ENCODE assay signal across 10 mouse cellular contexts in genomic region chr17:12249783-12250504, GRCm38 (mm10).
A peak's percentile ranks its signal among the peaks of the same experiment; 100 is the strongest.
DNase-seq lines count a peak whose midpoint lies in the region; ATAC-seq and TF ChIP-seq lines count a peak whose summit lies in the region.
"Had no signal": no experiment of that assay in that cellular context is flagged by ENCODE, and none has a peak within 500 bp of the region (broad histone marks: within the 10 kb centered on the region; RNA-seq: fewer than 3 reads in every experiment).

No protein-coding gene starts in this region.

- 92% methylated on average over 19 of the region's 19 CpGs for WGBS in heart, postnatal 0 days

- TF ChIP-seq EP300 in heart, postnatal 0 days (IDR thresholded peaks at IDR 0.05; ENCODE audit: low read depth), result no peak

- DNase-seq in kidney, adult 9 months, result peak; percentile 26
- DNase-seq in kidney, adult 18-20 months, result no peak
- DNase-seq in thymus, postnatal 0 days (ENCODE audit: low spot score), result peak; percentile 38
- no peak for DNase-seq in thymus, adult 18-20 months
- DNase-seq in heart, postnatal 0 days (ENCODE audit: low spot score), result no peak
- no peak for DNase-seq in neural tube, embryonic 10.5 days (ENCODE audit: extremely low spot score, low spot score)
- no peak for DNase-seq in gastrocnemius, adult 8-10 months (ENCODE audit: low spot score in 2 of 2)
- DNase-seq in urinary bladder, postnatal 14 days (ENCODE audit: low spot score), result no peak
- DNase-seq: gastrocnemius, postnatal 14 days had no signal

- H3K9ac ChIP-seq in heart, postnatal 0 days (replicated peaks; ENCODE audit: low read depth, low read length), result no peak overlapping the region
- H3K9ac ChIP-seq: lung, embryonic 15.5 days had no signal

- H3K27me3 ChIP-seq in heart, postnatal 0 days (ENCODE audit: control insufficient read depth, insufficient read depth, low read length), result no peaks in the 10 kb centered on the region
- H3K27me3 ChIP-seq: lung, embryonic 15.5 days had no signal

- ATAC-seq in heart, postnatal 0 days (ENCODE audit: insufficient read depth, low read depth), result no peak

- no peak overlapping the region for H3K4me2 ChIP-seq in heart, postnatal 0 days (ENCODE audit: low read depth, low read length)
- H3K4me2 ChIP-seq: lung, embryonic 15.5 days had no signal

- no peaks in the 10 kb centered on the region for H3K4me1 ChIP-seq in heart, postnatal 0 days (ENCODE audit: control insufficient read depth, insufficient read depth)
- H3K4me1 ChIP-seq: lung, embryonic 15.5 days had no signal

- H3K27ac ChIP-seq in heart, postnatal 0 days (ENCODE audit: low read depth), result no peak overlapping the region
- H3K27ac ChIP-seq: lung, embryonic 15.5 days had no signal

- no peak overlapping the region for H3K4me3 ChIP-seq in heart, postnatal 0 days (ENCODE audit: low read depth, low read length)
- H3K4me3 ChIP-seq: lung, embryonic 15.5 days had no signal

- 0 out of 2 replicates have a peak, but pooled peaks cover 6% of the 10 kb centered on the region for H3K9me3 ChIP-seq in heart, postnatal 0 days (replicated peaks; ENCODE audit: control insufficient read depth, low read length)
- H3K9me3 ChIP-seq: lung, embryonic 15.5 days had no signal

- peak; percentile 16; the same call in 1 of the 2 replicates for TF ChIP-seq CTCF in heart, postnatal 0 days (IDR thresholded peaks at IDR 0.05; ENCODE audit: low read depth)

- H3K36me3 ChIP-seq in heart, postnatal 0 days (replicated peaks; ENCODE audit: control insufficient read depth, insufficient read depth, low read length), result peaks cover 76% of the 10 kb centered on the region

Comparison
In these comparisons a context has a peak if more than half of its experiments do, and no peak if none do; other contexts are left out.
1. DNase-seq: peak in kidney, adult 9 months (single experiment) and thymus, postnatal 0 days (single experiment); none in kidney, adult 18-20 months (single experiment), thymus, adult 18-20 months (0 of 2), heart, postnatal 0 days (single experiment), neural tube, embryonic 10.5 days (single experiment), gastrocnemius, adult 8-10 months (0 of 2) and urinary bladder, postnatal 14 days (single experiment).